Mouse (Mus musculus): ENCODE measurements around the gene 4933402D24Rik. TPM values are rescaled to one million over a fixed set of nuclear protein-coding genes. Genes with fewer than 3 reads are reported as not detected.

Gene 4933402D24Rik
- polyA plus RNA-seq, 1 experiment from 2014 or later = not detected

Other genes starting within 250 kb of the 4933402D24Rik start
- gene Gm39653, start 153.3 kb downstream of the 4933402D24Rik start, polyA plus RNA-seq (2015; fragmentation: Nextera tagmentation; extraction: Ambion mirVana) = not detected in 2 replicates
- not detected in 2 replicates for gene Dytn, start 82.3 kb downstream of the 4933402D24Rik start, polyA plus RNA-seq (2015; fragmentation: Nextera tagmentation; extraction: Ambion mirVana)
- gene Mdh1b, start 38.9 kb downstream of the 4933402D24Rik start, polyA plus RNA-seq (2015; fragmentation: Nextera tagmentation; extraction: Ambion mirVana) = 0.16 and 0.34 TPM in 2 replicates
- gene Fastkd2, start 38.7 kb downstream of the 4933402D24Rik start, polyA plus RNA-seq (2015; fragmentation: Nextera tagmentation; extraction: Ambion mirVana) = 52.5 and 54.8 TPM in 2 replicates

All from heart, embryonic 16.5 days (tissue).